Mouse (Mus musculus): ENCODE measurements around the gene Col23a1. TPM values are rescaled to one million over a fixed set of nuclear protein-coding genes. Genes with fewer than 3 reads are reported as not detected.
A peak's percentile ranks its signal among the peaks of the same experiment; 100 is the strongest.

The Col23a1 gene
- polyA plus RNA-seq, 1 experiment from 2014 or later, result 5.4 TPM

DNA sequence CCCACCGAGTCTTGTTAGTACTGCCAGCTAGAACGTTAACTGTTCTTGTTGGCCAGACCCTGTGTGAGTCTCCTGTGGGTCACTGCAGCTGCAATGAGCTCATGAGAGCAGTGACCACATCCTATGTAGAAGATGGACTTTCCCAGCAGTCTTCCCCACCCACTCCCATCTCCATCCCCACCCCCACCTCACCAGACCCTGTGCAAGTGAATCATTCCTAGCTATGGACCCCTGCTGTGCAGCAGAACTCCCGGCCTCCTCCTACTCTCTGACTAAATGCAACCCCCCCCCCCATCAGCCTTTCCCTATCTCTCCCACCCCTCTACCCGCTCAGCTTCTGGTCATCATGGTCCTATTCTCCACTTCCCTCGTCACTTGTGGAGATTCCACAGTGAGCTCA lies 167.9 kb downstream of the Col23a1 start:
- 69% methylated on average over 5 of the region's 5 CpGs for WGBS
- ATAC-seq (ENCODE audit: low FRiP score, low TSS enrichment), result no peak
- no peak overlapping the region for H3K9ac ChIP-seq (replicated peaks; ENCODE audit: low read length)
- no peak overlapping the region for H3K4me2 ChIP-seq (ENCODE audit: low read length)
- no peak overlapping the region for H3K4me3 ChIP-seq (replicated peaks; ENCODE audit: low read depth, low read length)
- H3K27me3 ChIP-seq (ENCODE audit: control insufficient read depth, insufficient read depth, low read length), result no peaks in the 10 kb centered on the region
- H3K9me3 ChIP-seq (ENCODE audit: control insufficient read depth, low read length), result no peaks in the 10 kb centered on the region
- H3K36me3 ChIP-seq (ENCODE audit: control insufficient read depth, insufficient read depth, low read length), result no peaks in the 10 kb centered on the region
- no peak overlapping the region for H3K27ac ChIP-seq (replicated peaks; ENCODE audit: low read depth, low read length)
- peaks cover 6% of the 10 kb centered on the region for H3K4me1 ChIP-seq (ENCODE audit: control insufficient read depth, insufficient read depth, low read length)
- DNase-seq, result no peak

DNA sequence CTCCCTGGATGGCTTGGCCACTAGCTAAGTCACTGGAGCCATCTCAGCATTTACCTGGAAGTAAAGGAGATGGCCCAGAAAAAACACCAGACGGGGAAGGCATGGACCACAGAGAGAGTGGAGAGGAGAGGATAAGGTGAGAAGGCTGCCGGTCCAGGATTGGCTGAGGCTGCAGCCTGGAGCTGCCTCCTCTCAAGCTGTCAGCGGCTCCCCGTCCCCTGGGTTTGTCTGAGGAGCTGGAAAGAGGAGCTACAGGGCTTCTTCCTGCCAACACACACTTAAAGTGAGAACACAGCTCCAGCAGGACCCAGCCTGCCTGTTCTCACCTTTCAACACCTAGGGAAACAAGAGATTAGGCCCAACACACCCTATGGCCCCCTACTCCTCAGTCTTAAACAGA lies 168.9 kb downstream of the Col23a1 start:
- 50% methylated on average over 4 of the region's 4 CpGs for WGBS
- no peaks in the 10 kb centered on the region for H3K27me3 ChIP-seq (ENCODE audit: control insufficient read depth, insufficient read depth, low read length)
- H3K9me3 ChIP-seq (ENCODE audit: control insufficient read depth, low read length), result no peaks in the 10 kb centered on the region
- ATAC-seq (ENCODE audit: low FRiP score, low TSS enrichment) (no peak), DNase-seq (peak; percentile 20)
- H3K9ac ChIP-seq (replicated peaks; ENCODE audit: low read length), result no peak overlapping the region
- no peak overlapping the region for H3K4me3 ChIP-seq (replicated peaks; ENCODE audit: low read depth, low read length)
- no peaks in the 10 kb centered on the region for H3K36me3 ChIP-seq (ENCODE audit: control insufficient read depth, insufficient read depth, low read length)
- 0 out of 2 replicates have a peak overlapping the region, but pooled peaks have one; percentile 13 for H3K27ac ChIP-seq (replicated peaks; ENCODE audit: low read depth, low read length)
- no peak overlapping the region for H3K4me2 ChIP-seq (ENCODE audit: low read length)
- H3K4me1 ChIP-seq (ENCODE audit: control insufficient read depth, insufficient read depth, low read length), result peaks cover 6% of the 10 kb centered on the region

GRCm38 (mm10) chr11:51459569-51460043 lies 169.9 kb downstream of the Col23a1 start:
- Histone ChIP-seq H3K4me3 (replicated peaks; ENCODE audit: low read depth, low read length) (no peak overlapping the region), H3K27ac (replicated peaks; ENCODE audit: low read depth, low read length) (peak overlapping the region; percentile 72), H3K9me3 (ENCODE audit: control insufficient read depth, low read length) (no peaks in the 10 kb centered on the region), H3K9ac (replicated peaks; ENCODE audit: low read length) (no peak overlapping the region), H3K4me1 (ENCODE audit: control insufficient read depth, insufficient read depth, low read length) (peaks cover 6% of the 10 kb centered on the region), H3K4me2 (ENCODE audit: low read length) (no peak overlapping the region), H3K27me3 (ENCODE audit: control insufficient read depth, insufficient read depth, low read length) (no peaks in the 10 kb centered on the region), H3K36me3 (ENCODE audit: control insufficient read depth, insufficient read depth, low read length) (no peaks in the 10 kb centered on the region)
- peak; percentile 60 for DNase-seq
- ATAC-seq (ENCODE audit: low FRiP score, low TSS enrichment), result peak; percentile 68; the same call in 1 of the 2 replicates
- 20% methylated on average over 8 of the region's 8 CpGs for WGBS

- no peaks in the 10 kb centered on the region for H3K4me1 ChIP-seq (ENCODE audit: control insufficient read depth, insufficient read depth, low read length)
- no peak for DNase-seq
- H3K27ac ChIP-seq (replicated peaks; ENCODE audit: low read depth, low read length), result no peak overlapping the region
- H3K9ac ChIP-seq (replicated peaks; ENCODE audit: low read length), result no peak overlapping the region
- H3K4me3 ChIP-seq (replicated peaks; ENCODE audit: low read depth, low read length), result no peak overlapping the region
- H3K4me2 ChIP-seq (ENCODE audit: low read length), result no peak overlapping the region
- H3K27me3 ChIP-seq (ENCODE audit: control insufficient read depth, insufficient read depth, low read length), result no peaks in the 10 kb centered on the region
- WGBS, result 86% methylated on average over 6 of the region's 6 CpGs
- H3K36me3 ChIP-seq (ENCODE audit: control insufficient read depth, insufficient read depth, low read length), result no peaks in the 10 kb centered on the region
- ATAC-seq (ENCODE audit: low FRiP score, low TSS enrichment), result no peak
- H3K9me3 ChIP-seq (ENCODE audit: control insufficient read depth, low read length), result no peaks in the 10 kb centered on the region
Observed at GRCm38 (mm10) chr11:51468737-51469136, 179.0 kb downstream of the Col23a1 start.

DNA sequence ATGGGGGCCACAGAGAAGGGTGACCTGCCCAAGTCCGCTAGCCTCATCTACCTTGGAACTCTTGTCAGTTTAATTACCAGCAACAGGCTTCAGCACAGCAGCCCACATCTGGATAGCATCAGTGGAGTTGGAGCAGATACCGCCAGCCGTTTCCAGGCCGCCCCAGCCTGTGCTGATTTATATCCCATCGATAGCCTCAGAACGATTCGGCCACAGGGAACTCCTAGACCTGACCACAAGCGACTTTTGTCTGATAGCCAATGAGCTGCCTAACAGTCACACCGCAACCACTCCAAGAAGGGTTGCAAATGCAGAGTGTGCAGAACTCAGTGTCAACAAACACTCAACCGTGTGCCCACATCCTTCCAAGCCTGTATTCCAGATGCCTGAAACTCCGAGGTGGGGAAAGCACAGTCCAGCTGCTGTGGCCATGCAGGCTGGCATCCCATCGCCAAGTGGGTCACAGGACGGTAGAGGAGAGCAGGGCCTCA lies 179.7 kb downstream of the Col23a1 start:
- Histone ChIP-seq H3K9ac (replicated peaks; ENCODE audit: low read length) (no peak overlapping the region), H3K4me2 (ENCODE audit: low read length) (no peak overlapping the region), H3K27ac (replicated peaks; ENCODE audit: low read depth, low read length) (no peak overlapping the region), H3K4me1 (ENCODE audit: control insufficient read depth, insufficient read depth, low read length) (no peaks in the 10 kb centered on the region), H3K27me3 (ENCODE audit: control insufficient read depth, insufficient read depth, low read length) (no peaks in the 10 kb centered on the region), H3K36me3 (ENCODE audit: control insufficient read depth, insufficient read depth, low read length) (no peaks in the 10 kb centered on the region), H3K9me3 (ENCODE audit: control insufficient read depth, low read length) (no peaks in the 10 kb centered on the region), H3K4me3 (replicated peaks; ENCODE audit: low read depth, low read length) (no peak overlapping the region)
- ATAC-seq (ENCODE audit: low FRiP score, low TSS enrichment) (no peak), DNase-seq (no peak)
- WGBS, result 86% methylated on average over 13 of the region's 13 CpGs

DNA sequence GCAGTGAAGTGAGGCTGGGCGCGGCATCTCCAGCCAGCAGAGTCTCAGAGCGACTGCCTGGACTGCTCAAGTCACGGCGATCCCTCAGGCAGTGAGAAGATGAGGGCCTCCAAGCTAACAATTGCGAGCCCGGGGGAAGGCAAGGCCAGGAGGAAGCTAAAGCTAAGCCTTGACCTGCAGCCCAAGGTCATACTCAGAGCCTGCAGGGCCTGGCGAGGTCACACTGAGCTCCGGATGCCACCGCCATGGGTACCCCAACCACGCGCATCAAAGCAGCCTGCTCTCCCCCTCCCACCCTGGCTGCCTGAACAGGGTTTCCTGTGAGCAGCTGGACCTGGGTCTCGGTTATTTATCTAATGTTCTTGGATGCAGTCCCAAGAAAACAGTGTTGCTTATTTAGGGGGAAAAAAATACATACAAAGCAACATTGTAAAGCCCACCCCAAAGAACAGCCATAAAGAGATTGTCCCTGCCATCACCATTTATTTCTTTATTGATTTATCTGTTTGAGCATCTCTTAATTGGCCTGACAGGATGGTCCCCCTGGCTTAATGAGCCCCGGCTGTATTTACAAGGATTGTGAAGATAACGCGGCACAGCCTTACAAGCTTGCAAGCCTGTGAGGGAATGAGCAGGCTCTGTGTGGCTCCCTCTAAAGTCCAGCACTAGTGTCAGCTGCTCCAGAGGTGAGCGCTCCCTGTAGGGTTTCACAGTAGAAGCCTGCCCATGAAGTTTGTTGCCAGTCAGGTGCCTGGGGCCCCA lies 180.8 kb downstream of the Col23a1 start:
- ATAC-seq (ENCODE audit: low FRiP score, low TSS enrichment), result no peak
- Histone ChIP-seq H3K4me2 (ENCODE audit: low read length) (no peak overlapping the region), H3K27ac (replicated peaks; ENCODE audit: low read depth, low read length) (no peak overlapping the region)

GRCm38 (mm10) chr11:51473686-51474085 lies 184.0 kb downstream of the Col23a1 start:
- no peak overlapping the region for H3K4me2 ChIP-seq (ENCODE audit: low read length)

More for the DNA sequence above, 180.8 kb downstream of the Col23a1 start:
- H3K27me3 ChIP-seq (ENCODE audit: control insufficient read depth, insufficient read depth, low read length), result no peaks in the 10 kb centered on the region
- no peak overlapping the region; the same call in 1 of the 2 replicates for H3K9ac ChIP-seq (replicated peaks; ENCODE audit: low read length)
- 48% methylated on average over 17 of the region's 17 CpGs for WGBS
- no peaks in the 10 kb centered on the region for H3K36me3 ChIP-seq (ENCODE audit: control insufficient read depth, insufficient read depth, low read length)
- H3K4me3 ChIP-seq (replicated peaks; ENCODE audit: low read depth, low read length), result no peak overlapping the region
- DNase-seq, result peak; percentile 47
- H3K9me3 ChIP-seq (ENCODE audit: control insufficient read depth, low read length), result no peaks in the 10 kb centered on the region
- H3K4me1 ChIP-seq (ENCODE audit: control insufficient read depth, insufficient read depth, low read length), result no peaks in the 10 kb centered on the region

GRCm38 (mm10) chr11:51476543-51476942 lies 186.8 kb downstream of the Col23a1 start:
- Histone ChIP-seq H3K27me3 (ENCODE audit: control insufficient read depth, insufficient read depth, low read length) (no peaks in the 10 kb centered on the region), H3K9ac (replicated peaks; ENCODE audit: low read length) (no peak overlapping the region), H3K4me3 (replicated peaks; ENCODE audit: low read depth, low read length) (no peak overlapping the region), H3K4me2 (ENCODE audit: low read length) (no peak overlapping the region), H3K36me3 (ENCODE audit: control insufficient read depth, insufficient read depth, low read length) (no peaks in the 10 kb centered on the region), H3K9me3 (ENCODE audit: control insufficient read depth, low read length) (no peaks in the 10 kb centered on the region), H3K4me1 (ENCODE audit: control insufficient read depth, insufficient read depth, low read length) (no peaks in the 10 kb centered on the region), H3K27ac (replicated peaks; ENCODE audit: low read depth, low read length) (no peak overlapping the region)
- DNase-seq (no peak), ATAC-seq (ENCODE audit: low FRiP score, low TSS enrichment) (no peak)
- 32% methylated on average over 4 of the region's 4 CpGs for WGBS

More at GRCm38 (mm10) chr11:51473686-51474085, 184.0 kb downstream of the Col23a1 start:
- DNase-seq, result no peak
- no peak overlapping the region for H3K27ac ChIP-seq (replicated peaks; ENCODE audit: low read depth, low read length)
- H3K9ac ChIP-seq (replicated peaks; ENCODE audit: low read length), result no peak overlapping the region
- WGBS, result 74% methylated on average over 2 of the region's 2 CpGs
- no peaks in the 10 kb centered on the region for H3K27me3 ChIP-seq (ENCODE audit: control insufficient read depth, insufficient read depth, low read length)
- ATAC-seq (ENCODE audit: low FRiP score, low TSS enrichment), result no peak
- H3K4me3 ChIP-seq (replicated peaks; ENCODE audit: low read depth, low read length), result no peak overlapping the region
- no peaks in the 10 kb centered on the region for H3K4me1 ChIP-seq (ENCODE audit: control insufficient read depth, insufficient read depth, low read length)
- H3K36me3 ChIP-seq (ENCODE audit: control insufficient read depth, insufficient read depth, low read length), result no peaks in the 10 kb centered on the region
- H3K9me3 ChIP-seq (ENCODE audit: control insufficient read depth, low read length), result no peaks in the 10 kb centered on the region

- no peak overlapping the region for H3K27ac ChIP-seq (replicated peaks; ENCODE audit: low read depth, low read length)
- 71% methylated on average over 8 of the region's 8 CpGs for WGBS
- no peaks in the 10 kb centered on the region for H3K9me3 ChIP-seq (ENCODE audit: control insufficient read depth, low read length)
- H3K4me2 ChIP-seq (ENCODE audit: low read length), result no peak overlapping the region
- H3K27me3 ChIP-seq (ENCODE audit: control insufficient read depth, insufficient read depth, low read length), result no peaks in the 10 kb centered on the region
- H3K4me3 ChIP-seq (replicated peaks; ENCODE audit: low read depth, low read length), result no peak overlapping the region
- no peaks in the 10 kb centered on the region for H3K4me1 ChIP-seq (ENCODE audit: control insufficient read depth, insufficient read depth, low read length)
- no peak overlapping the region for H3K9ac ChIP-seq (replicated peaks; ENCODE audit: low read length)
- ATAC-seq (ENCODE audit: low FRiP score, low TSS enrichment) (no peak), DNase-seq (peak; percentile 25)
- no peaks in the 10 kb centered on the region for H3K36me3 ChIP-seq (ENCODE audit: control insufficient read depth, insufficient read depth, low read length)
Observed at GRCm38 (mm10) chr11:51477571-51477970, 187.9 kb downstream of the Col23a1 start.

All from midbrain, embryonic 14.5 days (tissue).